Mouse (Mus musculus): ENCODE measurements at regions not wholly inside any gene's neighbourhood (a gene's known extent, or its start where the extent isn't known, plus 50 kb on each side); places are given as distances from the start of the nearest gene placed in this dataset.

GRCm38 (mm10) chr4:153120480-153120879, 362.1 kb downstream of the Ajap1 start:
- DNase-seq (ENCODE audit: low spot score) (no peak), ATAC-seq (ENCODE audit: extremely low read depth, insufficient number of reproducible peaks, low FRiP score, poor library complexity, severe bottlenecking) (no peak)
- Histone ChIP-seq H3K27me3 (ENCODE audit: insufficient read depth, low read length) (no peaks in the 10 kb centered on the region), H3K4me1 (ENCODE audit: insufficient read depth, low read depth, low read length) (no peaks in the 10 kb centered on the region), H3K9me3 (replicated peaks) (peaks cover 80% of the 10 kb centered on the region), H3K4me3 (ENCODE audit: low read depth, low read length) (no peak overlapping the region), H3K36me3 (replicated peaks) (no peaks in the 10 kb centered on the region)
- TF ChIP-seq GATA2 (IDR thresholded peaks at IDR 0.05; ENCODE audit: borderline replicate concordance, low read depth, low read length) (no peak), CTCF (IDR thresholded peaks at IDR 0.05; ENCODE audit: low read depth, low read length) (no peak), POLR2AphosphoS5 (IDR thresholded peaks at IDR 0.05; ENCODE audit: insufficient replicate concordance, low read depth, low read length) (no peak), TAL1 (conservative IDR thresholded peaks at IDR 0.05; ENCODE audit: low read depth, low read length) (no peak), GATA1 (IDR thresholded peaks at IDR 0.05; ENCODE audit: borderline replicate concordance, low read length) (no peak)

DNA sequence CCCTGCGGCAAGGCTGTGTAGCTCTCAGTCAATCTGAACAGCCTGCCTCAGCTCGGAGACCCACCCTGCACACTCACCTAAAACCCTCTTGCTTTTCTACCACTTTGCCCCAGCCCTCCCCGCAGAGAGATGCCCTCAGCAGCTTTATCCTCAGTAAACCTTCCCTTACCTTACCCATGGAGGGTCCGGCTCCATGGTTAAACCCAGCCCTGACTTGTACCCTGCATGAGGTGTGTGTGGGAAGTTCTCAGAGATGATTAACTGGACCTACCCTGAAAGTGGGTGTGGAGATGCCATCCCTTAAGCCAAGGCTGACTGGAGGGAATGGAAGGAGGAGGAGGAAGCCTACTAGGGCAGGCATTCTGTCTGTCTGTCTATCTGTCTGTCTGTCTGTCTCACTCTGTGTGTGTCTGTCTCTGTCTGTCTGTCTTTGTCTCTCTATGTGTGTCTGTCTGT, 362.9 kb downstream of the Ajap1 start:
- no peak for DNase-seq (ENCODE audit: low spot score)
- no peak overlapping the region for H3K4me3 ChIP-seq (ENCODE audit: low read depth, low read length)
- no peaks in the 10 kb centered on the region for H3K27me3 ChIP-seq (ENCODE audit: insufficient read depth, low read length)
- H3K4me1 ChIP-seq (ENCODE audit: insufficient read depth, low read depth, low read length), result no peaks in the 10 kb centered on the region
- peaks cover 81% of the 10 kb centered on the region for H3K9me3 ChIP-seq (replicated peaks)
- no peak for ATAC-seq (ENCODE audit: extremely low read depth, insufficient number of reproducible peaks, low FRiP score, poor library complexity, severe bottlenecking)
- no peak for TF ChIP-seq CTCF (IDR thresholded peaks at IDR 0.05; ENCODE audit: low read depth, low read length)
- no peak for TF ChIP-seq GATA1 (IDR thresholded peaks at IDR 0.05; ENCODE audit: borderline replicate concordance, low read length)
- TF ChIP-seq POLR2AphosphoS5 (IDR thresholded peaks at IDR 0.05; ENCODE audit: insufficient replicate concordance, low read depth, low read length), result no peak
- TF ChIP-seq TAL1 (conservative IDR thresholded peaks at IDR 0.05; ENCODE audit: low read depth, low read length), result no peak
- TF ChIP-seq GATA2 (IDR thresholded peaks at IDR 0.05; ENCODE audit: borderline replicate concordance, low read depth, low read length), result no peak
- no peaks in the 10 kb centered on the region for H3K36me3 ChIP-seq (replicated peaks)

- H3K9me3 ChIP-seq (replicated peaks), result peaks cover 80% of the 10 kb centered on the region
- TF ChIP-seq POLR2AphosphoS5 (IDR thresholded peaks at IDR 0.05; ENCODE audit: insufficient replicate concordance, low read depth, low read length) (no peak), GATA1 (IDR thresholded peaks at IDR 0.05; ENCODE audit: borderline replicate concordance, low read length) (no peak), TAL1 (conservative IDR thresholded peaks at IDR 0.05; ENCODE audit: low read depth, low read length) (no peak), GATA2 (IDR thresholded peaks at IDR 0.05; ENCODE audit: borderline replicate concordance, low read depth, low read length) (no peak), CTCF (IDR thresholded peaks at IDR 0.05; ENCODE audit: low read depth, low read length) (no peak)
- ATAC-seq (ENCODE audit: extremely low read depth, insufficient number of reproducible peaks, low FRiP score, poor library complexity, severe bottlenecking) (no peak), DNase-seq (ENCODE audit: low spot score) (no peak)
- no peaks in the 10 kb centered on the region for H3K27me3 ChIP-seq (ENCODE audit: insufficient read depth, low read length)
- H3K4me1 ChIP-seq (ENCODE audit: insufficient read depth, low read depth, low read length), result no peaks in the 10 kb centered on the region
- no peak overlapping the region for H3K4me3 ChIP-seq (ENCODE audit: low read depth, low read length)
- H3K36me3 ChIP-seq (replicated peaks), result no peaks in the 10 kb centered on the region
Measured at GRCm38 (mm10) chr4:153118824-153119646, 363.6 kb downstream of the Ajap1 start.

DNA sequence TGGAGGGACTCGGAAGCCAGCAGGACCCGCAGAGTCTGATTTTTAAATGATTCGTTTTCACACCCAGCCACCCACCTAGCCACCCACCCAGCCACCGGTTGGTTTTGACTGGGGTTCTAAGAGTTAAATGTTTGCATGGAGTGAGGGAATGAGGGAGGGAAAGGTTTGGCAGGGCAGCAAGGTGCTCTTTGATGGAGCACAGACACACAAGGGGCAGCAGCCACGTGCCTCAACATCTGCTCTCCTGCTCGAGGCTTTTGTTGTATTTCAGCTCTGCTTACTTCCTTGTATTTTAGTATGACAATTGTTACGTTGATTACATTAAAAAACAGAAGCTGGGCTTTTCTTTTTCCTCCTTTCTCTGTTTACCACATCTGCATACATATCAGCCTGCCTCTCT, 367.6 kb downstream of the Ajap1 start:
- Histone ChIP-seq H3K4me1 (ENCODE audit: insufficient read depth, low read depth, low read length) (no peaks in the 10 kb centered on the region), H3K9me3 (replicated peaks) (peaks cover 83% of the 10 kb centered on the region), H3K36me3 (replicated peaks) (no peaks in the 10 kb centered on the region), H3K4me3 (ENCODE audit: low read depth, low read length) (no peak overlapping the region), H3K27me3 (ENCODE audit: insufficient read depth, low read length) (no peaks in the 10 kb centered on the region)
- DNase-seq (ENCODE audit: low spot score) (no peak), ATAC-seq (ENCODE audit: extremely low read depth, insufficient number of reproducible peaks, low FRiP score, poor library complexity, severe bottlenecking) (no peak)
- TF ChIP-seq GATA1 (IDR thresholded peaks at IDR 0.05; ENCODE audit: borderline replicate concordance, low read length), result no peak
- TF ChIP-seq POLR2AphosphoS5 (IDR thresholded peaks at IDR 0.05; ENCODE audit: insufficient replicate concordance, low read depth, low read length), result no peak
- no peak for TF ChIP-seq GATA2 (IDR thresholded peaks at IDR 0.05; ENCODE audit: borderline replicate concordance, low read depth, low read length)
- TF ChIP-seq TAL1 (conservative IDR thresholded peaks at IDR 0.05; ENCODE audit: low read depth, low read length), result no peak
- no peak for TF ChIP-seq CTCF (IDR thresholded peaks at IDR 0.05; ENCODE audit: low read depth, low read length)

DNA sequence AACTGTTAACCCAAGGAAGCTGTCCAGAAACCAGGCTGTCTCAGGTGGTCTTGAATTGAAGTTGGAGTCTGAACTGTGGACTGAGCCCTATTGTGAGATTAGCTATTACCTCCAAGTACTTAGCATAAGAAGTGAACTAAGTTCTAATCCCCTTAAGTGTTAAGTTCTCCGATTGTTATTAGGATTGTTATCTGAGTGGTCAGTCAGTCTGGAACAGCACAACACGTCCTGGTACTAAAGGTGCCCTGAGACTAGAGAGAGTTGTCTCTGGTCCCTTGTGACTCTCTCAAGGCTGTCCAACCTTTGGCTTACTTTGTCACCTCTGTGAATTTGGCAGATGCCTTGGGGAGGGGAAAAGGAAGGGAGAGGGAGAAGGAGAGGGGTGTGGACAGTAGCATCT, 369.0 kb downstream of the Ajap1 start:
- Histone ChIP-seq H3K4me1 (ENCODE audit: insufficient read depth, low read depth, low read length) (no peaks in the 10 kb centered on the region), H3K36me3 (replicated peaks) (no peaks in the 10 kb centered on the region), H3K27me3 (ENCODE audit: insufficient read depth, low read length) (no peaks in the 10 kb centered on the region), H3K4me3 (ENCODE audit: low read depth, low read length) (no peak overlapping the region), H3K9me3 (replicated peaks) (peaks cover 82% of the 10 kb centered on the region)
- TF ChIP-seq TAL1 (conservative IDR thresholded peaks at IDR 0.05; ENCODE audit: low read depth, low read length), result no peak
- TF ChIP-seq GATA2 (IDR thresholded peaks at IDR 0.05; ENCODE audit: borderline replicate concordance, low read depth, low read length), result no peak
- no peak for TF ChIP-seq POLR2AphosphoS5 (IDR thresholded peaks at IDR 0.05; ENCODE audit: insufficient replicate concordance, low read depth, low read length)
- TF ChIP-seq CTCF (IDR thresholded peaks at IDR 0.05; ENCODE audit: low read depth, low read length), result no peak
- TF ChIP-seq GATA1 (IDR thresholded peaks at IDR 0.05; ENCODE audit: borderline replicate concordance, low read length), result no peak
- no peak for DNase-seq (ENCODE audit: low spot score)
- no peak for ATAC-seq (ENCODE audit: extremely low read depth, insufficient number of reproducible peaks, low FRiP score, poor library complexity, severe bottlenecking)

DNA sequence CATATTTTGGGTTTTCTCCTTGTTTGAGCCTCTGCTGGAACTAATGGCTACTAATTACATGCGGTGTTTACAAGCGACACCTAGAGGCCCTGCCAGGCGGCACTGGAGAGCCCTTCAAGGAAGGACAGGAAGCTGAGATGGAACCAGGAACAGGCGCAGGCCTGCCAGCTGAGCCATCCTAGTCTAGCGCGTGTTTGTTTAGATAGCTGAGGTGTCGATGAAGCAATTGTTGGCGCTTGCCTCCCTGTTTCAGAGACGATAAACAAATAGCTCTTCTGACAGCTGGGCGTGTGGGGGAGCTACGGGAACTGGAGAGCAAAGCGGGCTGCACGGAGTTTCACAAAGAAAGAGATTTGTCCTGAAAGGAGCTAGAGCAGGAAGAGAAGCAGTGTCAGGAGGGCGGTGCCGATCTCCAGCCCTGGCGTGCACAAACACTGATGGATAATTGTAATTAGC, 372.3 kb downstream of the Ajap1 start:
- Histone ChIP-seq H3K36me3 (replicated peaks) (no peaks in the 10 kb centered on the region), H3K9me3 (replicated peaks) (peaks cover 70% of the 10 kb centered on the region), H3K4me3 (ENCODE audit: low read depth, low read length) (no peak overlapping the region), H3K4me1 (ENCODE audit: insufficient read depth, low read depth, low read length) (no peaks in the 10 kb centered on the region), H3K27me3 (ENCODE audit: insufficient read depth, low read length) (no peaks in the 10 kb centered on the region)
- TF ChIP-seq TAL1 (conservative IDR thresholded peaks at IDR 0.05; ENCODE audit: low read depth, low read length) (no peak), POLR2AphosphoS5 (IDR thresholded peaks at IDR 0.05; ENCODE audit: insufficient replicate concordance, low read depth, low read length) (no peak), CTCF (IDR thresholded peaks at IDR 0.05; ENCODE audit: low read depth, low read length) (no peak), GATA2 (IDR thresholded peaks at IDR 0.05; ENCODE audit: borderline replicate concordance, low read depth, low read length) (no peak), GATA1 (IDR thresholded peaks at IDR 0.05; ENCODE audit: borderline replicate concordance, low read length) (no peak)
- no peak for ATAC-seq (ENCODE audit: extremely low read depth, insufficient number of reproducible peaks, low FRiP score, poor library complexity, severe bottlenecking)
- DNase-seq (ENCODE audit: low spot score), result no peak

Measured in G1E (cell line).